In the genomic region with DNA sequence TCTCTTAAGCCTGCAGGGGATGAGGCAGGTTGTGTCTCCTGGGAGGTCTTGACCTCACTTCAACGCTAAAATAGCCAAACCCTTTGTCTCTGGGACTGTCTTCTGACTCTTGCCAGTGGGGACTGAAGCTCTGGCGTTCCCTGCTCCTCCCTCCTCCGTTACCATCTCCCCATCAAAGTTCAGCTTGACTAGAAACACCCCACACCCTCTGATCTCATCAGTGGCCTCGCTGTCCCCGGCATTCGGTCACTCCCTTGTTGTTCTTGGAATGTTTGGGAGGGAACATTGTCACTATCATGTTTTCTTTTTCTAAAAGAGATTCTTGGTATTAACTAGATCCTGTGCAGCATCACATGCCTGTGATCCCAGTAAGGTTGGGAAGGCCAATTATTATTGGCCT, we compare ENCODE assay signal across 18 mouse cellular contexts.
"Had no signal": no experiment of that assay in that cellular context is flagged by ENCODE, and none has a peak within 500 bp of the region (broad histone marks: within the 10 kb centered on the region; RNA-seq: fewer than 3 reads in every experiment).

No protein-coding gene starts in this region.

- ATAC-seq: intestine, embryonic 16.5 days; lung, postnatal 0 days had no signal

- H3K9ac ChIP-seq: kidney, embryonic 15.5 days; limb, embryonic 12.5 days; liver, embryonic 14.5 days; midbrain, embryonic 12.5 days; neural tube, embryonic 12.5 days had no signal

- H3K27me3 ChIP-seq: kidney, embryonic 15.5 days; limb, embryonic 12.5 days; midbrain, embryonic 12.5 days; neural tube, embryonic 12.5 days had no signal

- H3K4me3 ChIP-seq: kidney, embryonic 15.5 days; limb, embryonic 12.5 days; midbrain, embryonic 12.5 days; myocyte; neural tube, embryonic 12.5 days had no signal

- DNase-seq: kidney, adult 2 months; kidney, postnatal 36 days; layer of hippocampus, adult 9-11 months; layer of hippocampus, postnatal 36 days; liver; lung, adult 2 months; lung, postnatal 36 days; retina, postnatal 1 day; thymus, adult 18-20 months; thymus, postnatal 14 days had no signal

- H3K4me1 ChIP-seq: kidney, embryonic 15.5 days; limb, embryonic 12.5 days; midbrain, embryonic 12.5 days; neural tube, embryonic 12.5 days had no signal

- H3K36me3 ChIP-seq: kidney, embryonic 15.5 days; limb, embryonic 12.5 days; midbrain, embryonic 12.5 days; neural tube, embryonic 12.5 days had no signal

- H3K9me3 ChIP-seq: limb, embryonic 12.5 days; midbrain, embryonic 12.5 days; neural tube, embryonic 12.5 days had no signal

- H3K27ac ChIP-seq: kidney, embryonic 15.5 days; limb, embryonic 12.5 days; liver, embryonic 14.5 days; midbrain, embryonic 12.5 days; neural tube, embryonic 12.5 days had no signal

- H3K4me2 ChIP-seq: kidney, embryonic 15.5 days; limb, embryonic 12.5 days; midbrain, embryonic 12.5 days; neural tube, embryonic 12.5 days had no signal
